8 mouse cellular contexts compared by ENCODE assay signal in genomic region chr10:59964504-59965361, GRCm38 (mm10). TPM values are rescaled to one million over a fixed set of nuclear protein-coding genes. Genes with fewer than 3 reads are reported as not detected.
DNase-seq lines count a peak whose midpoint lies in the region; ATAC-seq and TF ChIP-seq lines count a peak whose summit lies in the region.

No protein-coding gene starts in this region.

- no peaks in the 10 kb centered on the region for H3K27me3 ChIP-seq in kidney, embryonic 14.5 days (ENCODE audit: control insufficient read depth, insufficient read depth, low read length)
- no peaks in the 10 kb centered on the region for H3K27me3 ChIP-seq in kidney, adult 2 months (replicated peaks; ENCODE audit: control insufficient read depth, insufficient read depth, low read length)

- no peak for TF ChIP-seq CTCF in kidney, adult 2 months (conservative IDR thresholded peaks at IDR 0.05; ENCODE audit: insufficient read depth, insufficient read length, low read depth, low read length)

- H3K4me2 ChIP-seq in kidney, embryonic 14.5 days (replicated peaks; ENCODE audit: low read depth, low read length), result peak overlapping the region; percentile 38

- peak overlapping the region; percentile 80 for H3K27ac ChIP-seq in kidney, embryonic 14.5 days (ENCODE audit: low read depth, low read length)
- no peak overlapping the region for H3K27ac ChIP-seq in kidney, adult 2 months (ENCODE audit: insufficient read depth, low read depth, low read length)

- no peaks in the 10 kb centered on the region for H3K9me3 ChIP-seq in kidney, embryonic 14.5 days (ENCODE audit: control insufficient read depth, low read length)

- H3K9ac ChIP-seq in kidney, embryonic 14.5 days (ENCODE audit: low read depth, low read length), result peak overlapping the region; percentile 34; the same call in 1 of the 2 replicates

- 3% methylated on average over 18 of the region's 23 CpGs for WGBS in kidney, embryonic 14.5 days
- WGBS in kidney, adult 2 months, result 23% methylated on average over 23 of the region's 23 CpGs

- H3K4me1 ChIP-seq in kidney, embryonic 14.5 days (ENCODE audit: control insufficient read depth, insufficient read depth, low read length), result peaks cover 15% of the 10 kb centered on the region
- peaks cover 3% of the 10 kb centered on the region; the same call in 1 of the 2 replicates for H3K4me1 ChIP-seq in kidney, adult 2 months (ENCODE audit: control insufficient read depth, insufficient read depth, low read length)

- ATAC-seq in kidney, embryonic 14.5 days (ENCODE audit: low FRiP score, low TSS enrichment), result peak; percentile 74

- intact Hi-C loops in heart, postnatal 10 days (cut with DNase I), result no loop called here

- no peaks in the 10 kb centered on the region for H3K36me3 ChIP-seq in kidney, embryonic 14.5 days (ENCODE audit: control insufficient read depth, insufficient read depth, low read length)
- no peaks in the 10 kb centered on the region for H3K36me3 ChIP-seq in kidney, adult 2 months (ENCODE audit: control insufficient read depth, insufficient read depth, low read length)

- no peak overlapping the region for H3K4me3 ChIP-seq in kidney, embryonic 14.5 days (ENCODE audit: low read length)
- no peak overlapping the region for H3K4me3 ChIP-seq in kidney, adult 2 months (ENCODE audit: insufficient read depth, low read depth, low read length)

- no peak for DNase-seq in kidney, adult 2 months
- peak; percentile 55 for DNase-seq in brain, adult 2 months (ENCODE audit: low read depth, low spot score)
- DNase-seq in heart, postnatal 10 days, result peak; percentile 69 to 76
- DNase-seq in lung, postnatal 36 days, result peak; percentile 13
- DNase-seq in thymus, postnatal 14 days, result peak; percentile 86
- no peak for DNase-seq in right cerebral cortex, adult 2 months (ENCODE audit: low spot score in 2 of 2)
- DNase-seq in adrenal gland, adult 18-20 months (ENCODE audit: low spot score in 2 of 2), result no peak

- no peak for TF ChIP-seq POLR2A in kidney, adult 2 months (IDR thresholded peaks at IDR 0.05; ENCODE audit: low read depth, low read length)

RNA-seq across cellular contexts. Expression of gene Ddit4, which starts 13.1 kb away (rescaled TPM):
- 1.8 and 2.9 TPM in 2 replicates for polyA plus RNA-seq in kidney, embryonic 14.5 days (2014; fragmentation: Nextera tagmentation; extraction: Ambion mirVana)
- 21.1 and 21.6 TPM in 2 replicates for polyA plus RNA-seq in kidney, adult 2 months (2012; rRNA removed)
- 100 to 1,000 TPM in 1 of 2 experiments, 10 to 100 TPM in 1; 65.8 to 116 TPM for total RNA-seq in heart, postnatal 10 days (2021)
- 10 to 100 TPM; 29.5 to 69.3 TPM for total RNA-seq in adrenal gland, adult 18-20 months (2021)

RNA-seq across cellular contexts. Expression of gene Ascc1, which starts 37.9 kb away (rescaled TPM):
- polyA plus RNA-seq in kidney, embryonic 14.5 days (2014; fragmentation: Nextera tagmentation; extraction: Ambion mirVana), result 45.8 and 47.4 TPM in 2 replicates
- polyA plus RNA-seq in kidney, adult 2 months (2012; rRNA removed), result 106 and 132 TPM in 2 replicates
- 10 to 100 TPM; 20.8 to 22.8 TPM for total RNA-seq in heart, postnatal 10 days (2021)
- 10 to 100 TPM; 26.1 to 33.7 TPM for total RNA-seq in adrenal gland, adult 18-20 months (2021)

RNA-seq across cellular contexts. Expression of gene Anapc16, which starts 38.2 kb away (rescaled TPM):
- polyA plus RNA-seq in kidney, embryonic 14.5 days (2014; fragmentation: Nextera tagmentation; extraction: Ambion mirVana), result 106 and 108 TPM in 2 replicates
- 84.8 and 100 TPM in 2 replicates for polyA plus RNA-seq in kidney, adult 2 months (2012; rRNA removed)
- total RNA-seq in heart, postnatal 10 days (2021), result 10 to 100 TPM; 73.8 to 83.7 TPM
- total RNA-seq in adrenal gland, adult 18-20 months (2021), result 10 to 100 TPM; 54.7 to 85.8 TPM

Comparison
In these comparisons a context has a peak if more than half of its experiments do, and no peak if none do; other contexts are left out.
1. DNase-seq: peak in brain, adult 2 months (single experiment), heart, postnatal 10 days (2 of 2), lung, postnatal 36 days (single experiment) and thymus, postnatal 14 days (single experiment); none in kidney, adult 2 months (single experiment), right cerebral cortex, adult 2 months (0 of 2) and adrenal gland, adult 18-20 months (0 of 2).